Mouse (Mus musculus) kidney, adult 2 months (tissue): ENCODE data around the gene Ablim1. TPM values are rescaled to one million over a fixed set of nuclear protein-coding genes. Genes with fewer than 3 reads are reported as not detected.

ENCODE experiments used
- DNase-seq: peaks from one replicate; pipeline ENCODE4 v3.0.0; 2021
- H3K27ac ChIP-seq: fragments of 200-500 bp; 2 replicates; pipeline ENCODE4 v1.5.1; 2012; ENCODE audit warnings: low read depth, low read length, control low read depth, inconsistent platforms; ENCODE audit not compliant: insufficient read depth
- H3K27me3 ChIP-seq: fragments of 200-500 bp; replicated peaks from 2 replicates; pipeline ENCODE4 v1.6.1; 2012; ENCODE audit warnings: mild to moderate bottlenecking, moderate library complexity, low read length, inconsistent platforms; ENCODE audit not compliant: control insufficient read depth, insufficient read depth
- H3K36me3 ChIP-seq: fragments of 200-500 bp; 2 replicates; pipeline ENCODE4 v1.6.1; 2012; ENCODE audit warnings: mild to moderate bottlenecking, moderate library complexity, low read length, inconsistent platforms; ENCODE audit not compliant: control insufficient read depth, insufficient read depth
- H3K4me1 ChIP-seq: fragments of 200-500 bp; 2 replicates; pipeline ENCODE4 v1.6.1; 2011; ENCODE audit warnings: low read length; ENCODE audit not compliant: control insufficient read depth, insufficient read depth
- H3K4me3 ChIP-seq: fragments of 200-500 bp; 2 replicates; pipeline ENCODE4 v1.5.1; 2011; ENCODE audit warnings: mild to moderate bottlenecking, low read depth, low read length, control low read depth; ENCODE audit not compliant: insufficient read depth
- CTCF ChIP-seq: fragments of 200-500 bp; conservative IDR thresholded peaks from 2 replicates; pipeline ENCODE4 v1.5.1; 2011; ENCODE audit warnings: low read depth, mild to moderate bottlenecking, control low read depth, low read length, moderate library complexity, mixed read lengths; ENCODE audit not compliant: insufficient read depth, insufficient read length
- POLR2A ChIP-seq: fragments of 200-500 bp; IDR thresholded peaks from one replicate; pipeline ENCODE4 v1.6.1; 2011; ENCODE audit warnings: low read depth, low read length, control low read depth
- WGBS: fragments of 180-500 bp; shearing (Covaris S2); methylation state at CpG from one replicate; pipeline ENCODE4 v1.1.7; 2018; 5-methylcytosine and 5-hydroxymethylcytosine counted together
- polyA plus RNA-seq: library from polyadenylated mRNA; depleted of rRNA; stranded (reverse); fragments of >200 nt; gene quantifications from 2 replicates; pipeline ENCODE4 v1.2.3, GENCODE M21; 2012

Gene Ablim1
- polyA plus RNA-seq, 1 experiment, result 34.7 TPM

DNA sequence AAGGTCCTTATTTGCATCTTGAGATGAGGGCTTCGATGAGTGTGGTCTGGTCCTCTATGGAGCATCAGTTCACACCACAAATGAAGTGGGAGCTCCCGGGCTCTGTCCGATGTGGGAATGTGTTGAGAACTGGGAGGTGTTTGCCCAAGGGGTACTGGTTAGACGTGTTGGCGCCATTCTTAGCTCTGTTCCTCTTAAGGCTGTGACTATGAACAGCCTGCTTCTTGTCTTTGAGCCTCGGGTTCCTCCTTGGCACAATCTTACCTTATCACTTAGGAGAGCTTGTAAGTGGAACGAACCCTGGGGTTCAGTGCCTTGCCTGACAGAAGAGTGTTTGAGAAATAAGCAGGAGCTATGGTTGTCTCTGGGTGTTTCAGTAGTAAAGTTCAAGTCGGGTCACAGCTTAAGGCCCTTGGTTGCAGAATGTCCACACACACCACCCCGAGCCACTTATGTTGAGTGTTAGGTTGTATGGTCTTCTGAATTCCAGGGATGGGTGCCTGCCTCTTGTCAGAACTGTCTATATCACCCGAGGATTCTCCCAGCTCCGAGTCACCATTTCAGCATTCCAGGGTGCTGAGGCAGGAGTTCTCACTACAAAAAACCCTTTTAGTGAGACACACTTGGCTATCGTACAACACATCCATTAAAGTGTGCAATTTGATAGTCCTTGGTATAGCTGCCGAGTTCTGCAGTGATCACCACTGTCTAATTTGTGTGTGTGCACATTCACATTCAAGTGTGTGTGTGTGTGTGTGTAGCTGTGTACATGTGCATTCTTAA lies 131.6 kb downstream of the Ablim1 start:
- Histone ChIP-seq H3K4me3 (no peak overlapping the region), H3K4me1 (peaks cover 36% of the 10 kb centered on the region), H3K27ac (no peak overlapping the region), H3K36me3 (no peaks in the 10 kb centered on the region), H3K27me3 (no peaks in the 10 kb centered on the region)
- TF ChIP-seq POLR2A (no peak), CTCF (no peak)
- WGBS, result 85% methylated on average over 13 of the region's 13 CpGs
- DNase-seq, result no peak

GRCm38 (mm10) chr19:57181852-57182528 lies 132.7 kb downstream of the Ablim1 start:
- peak; percentile 92 for DNase-seq
- H3K36me3 ChIP-seq, result no peaks in the 10 kb centered on the region
- peaks cover 36% of the 10 kb centered on the region for H3K4me1 ChIP-seq
- no peaks in the 10 kb centered on the region for H3K27me3 ChIP-seq
- TF ChIP-seq CTCF (no peak), POLR2A (no peak)
- H3K27ac ChIP-seq, result peak overlapping the region; percentile 75
- WGBS, result 48% methylated on average over 10 of the region's 10 CpGs
- no peak overlapping the region for H3K4me3 ChIP-seq

DNA sequence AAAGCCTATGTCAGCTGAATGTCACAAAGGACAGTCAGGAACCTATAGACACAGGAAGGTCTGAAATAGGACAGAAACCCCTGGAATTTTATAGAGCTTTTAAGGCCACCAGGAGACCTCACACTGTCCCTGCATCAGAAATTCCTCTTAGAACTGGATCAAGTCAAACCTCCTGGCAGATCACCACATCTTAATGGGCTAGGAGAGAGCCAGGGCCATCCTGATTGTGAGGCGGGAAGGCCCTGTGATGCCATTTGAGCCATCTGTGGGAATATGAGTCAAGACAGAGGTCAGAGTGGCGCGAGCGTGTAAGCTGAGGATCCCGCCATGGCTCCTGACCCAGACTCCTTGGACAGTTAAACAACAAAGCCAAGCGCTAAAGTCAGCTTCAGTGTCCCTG lies 133.4 kb downstream of the Ablim1 start:
- TF ChIP-seq POLR2A, result no peak
- TF ChIP-seq CTCF, result no peak
- Histone ChIP-seq H3K27ac (peak overlapping the region; percentile 75), H3K36me3 (no peaks in the 10 kb centered on the region), H3K27me3 (no peaks in the 10 kb centered on the region), H3K4me1 (peaks cover 36% of the 10 kb centered on the region), H3K4me3 (no peak overlapping the region)
- DNase-seq, result no peak
- 62% methylated on average over 6 of the region's 6 CpGs for WGBS

GRCm38 (mm10) chr19:57180908-57181307 lies 133.8 kb downstream of the Ablim1 start:
- H3K27me3 ChIP-seq, result no peaks in the 10 kb centered on the region
- peak; percentile 43 for DNase-seq
- peak overlapping the region; percentile 75 for H3K27ac ChIP-seq
- H3K4me1 ChIP-seq, result peaks cover 36% of the 10 kb centered on the region
- no peak overlapping the region for H3K4me3 ChIP-seq
- no peaks in the 10 kb centered on the region for H3K36me3 ChIP-seq
- WGBS, result 45% methylated on average over 3 of the region's 3 CpGs
- TF ChIP-seq CTCF, result no peak; the same call in 1 of the 2 replicates
- TF ChIP-seq POLR2A, result no peak

DNA sequence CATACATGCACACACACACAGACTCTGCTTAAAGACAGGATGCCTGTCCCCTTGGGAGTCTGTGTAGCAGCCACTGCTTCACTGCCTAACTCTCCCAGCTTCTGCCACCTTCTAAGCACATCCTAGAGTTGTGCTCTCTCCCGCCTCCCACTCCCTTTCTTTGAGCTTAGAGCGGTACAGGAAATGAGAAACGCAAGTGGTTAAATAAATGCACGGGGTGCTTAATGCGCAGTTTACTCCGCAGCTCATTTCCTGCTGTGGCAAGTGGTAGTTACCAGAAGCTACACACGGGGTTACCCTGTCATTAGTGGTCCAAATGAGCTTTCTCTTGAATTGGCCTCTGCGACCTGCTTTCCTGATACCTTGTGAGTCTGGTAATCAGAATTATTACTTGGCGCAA lies 134.4 kb downstream of the Ablim1 start:
- no peak overlapping the region for H3K4me3 ChIP-seq
- 63% methylated on average over 9 of the region's 9 CpGs for WGBS
- no peak for DNase-seq
- H3K27ac ChIP-seq, result peak overlapping the region; percentile 2
- TF ChIP-seq POLR2A (no peak), CTCF (no peak)
- H3K27me3 ChIP-seq, result no peaks in the 10 kb centered on the region
- no peaks in the 10 kb centered on the region for H3K36me3 ChIP-seq
- H3K4me1 ChIP-seq, result peaks cover 36% of the 10 kb centered on the region

DNA sequence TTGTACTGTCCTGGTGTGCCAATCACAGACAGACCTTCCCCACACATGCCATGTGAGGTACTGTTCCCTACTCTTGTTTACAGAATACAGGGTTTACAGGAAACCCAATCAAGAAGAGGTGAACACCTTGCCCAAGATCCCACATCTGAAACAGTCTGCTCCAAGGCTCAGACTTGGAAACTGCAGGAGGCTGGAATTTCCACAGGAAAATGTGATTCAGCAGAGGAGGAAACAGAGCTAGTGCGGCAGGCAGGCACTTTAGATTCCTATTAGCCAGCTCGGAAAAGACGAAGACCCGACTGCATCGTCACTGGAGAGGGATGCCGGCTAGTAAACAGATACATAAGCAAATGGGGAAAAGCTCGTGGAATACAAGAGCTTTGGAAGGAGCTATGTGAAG lies 135.4 kb downstream of the Ablim1 start:
- no peak overlapping the region for H3K27ac ChIP-seq
- H3K4me1 ChIP-seq, result peaks cover 29% of the 10 kb centered on the region
- no peak overlapping the region for H3K4me3 ChIP-seq
- H3K36me3 ChIP-seq, result no peaks in the 10 kb centered on the region
- H3K27me3 ChIP-seq, result no peaks in the 10 kb centered on the region
- TF ChIP-seq POLR2A, result no peak
- TF ChIP-seq CTCF, result no peak
- WGBS, result 67% methylated on average over 7 of the region's 7 CpGs
- DNase-seq, result no peak

DNA sequence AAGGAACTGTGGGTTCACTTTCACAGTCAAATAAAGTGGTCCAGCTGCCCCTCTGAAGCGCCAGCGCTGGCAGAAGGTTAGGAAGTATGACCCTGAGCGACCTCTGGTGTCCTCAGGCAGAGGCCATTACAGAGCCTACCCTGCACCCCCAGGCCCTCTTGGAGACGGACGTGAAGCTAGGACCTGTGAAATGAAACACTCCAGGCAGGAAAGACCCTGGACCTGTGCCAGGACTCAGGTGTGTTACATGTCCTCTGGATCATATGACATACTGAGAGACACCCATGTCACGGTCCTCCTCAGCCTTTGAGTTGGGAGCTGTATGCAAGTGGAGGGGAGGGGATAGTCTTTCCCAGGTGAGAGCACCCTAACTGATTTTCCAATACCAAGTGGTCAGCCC lies 137.4 kb downstream of the Ablim1 start:
- Histone ChIP-seq H3K27ac (no peak overlapping the region), H3K27me3 (no peaks in the 10 kb centered on the region), H3K4me3 (no peak overlapping the region), H3K36me3 (no peaks in the 10 kb centered on the region), H3K4me1 (peaks cover 25% of the 10 kb centered on the region)
- no peak for TF ChIP-seq CTCF
- no peak for TF ChIP-seq POLR2A
- 49% methylated on average over 6 of the region's 6 CpGs for WGBS
- no peak for DNase-seq
